Mouse (Mus musculus) bone marrow, adult 2 months (tissue): ENCODE measurements around the gene Spaca9.

ENCODE experiments used
- CTCF ChIP-seq: fragments of 200-500 bp; IDR thresholded peaks from 2 replicates; pipeline ENCODE4 v1.5.1; 2011; ENCODE audit warnings: low read length, control low read depth; ENCODE audit not compliant: control insufficient read depth, insufficient read depth
- POLR2A ChIP-seq: fragments of 200-500 bp; IDR thresholded peaks from 2 replicates; pipeline ENCODE4 v1.6.1; 2011; ENCODE audit warnings: low read depth, mild to moderate bottlenecking, control low read depth, low read length, borderline replicate concordance; ENCODE audit not compliant: control insufficient read depth

GRCm38 (mm10) chr2:28681718-28682117 lies 17.8 kb downstream of the Spaca9 start:
- TF ChIP-seq CTCF (no peak), POLR2A (no peak)
